Mouse (Mus musculus) bone marrow macrophage, adult 2 months (primary cell): ENCODE results near the gene Myh10. TPM values are rescaled to one million over a fixed set of nuclear protein-coding genes. Genes with fewer than 3 reads are reported as not detected.

Experiments
- H3K27ac ChIP-seq: 2 replicates; pipeline ENCODE4 v1.5.1; 2012; ENCODE audit warnings: low read depth, low read length; ENCODE audit not compliant: insufficient read depth
- H3K4me1 ChIP-seq: 2 replicates; pipeline ENCODE4 v1.6.1; 2012; ENCODE audit warnings: low read length; ENCODE audit not compliant: control insufficient read depth, insufficient read depth
- H3K4me3 ChIP-seq: 2 replicates; pipeline ENCODE4 v1.5.1; 2012; ENCODE audit warnings: mild to moderate bottlenecking, low read length, moderate library complexity; ENCODE audit not compliant: insufficient read depth
- CTCF ChIP-seq: IDR thresholded peaks from 2 replicates; pipeline ENCODE4 v1.5.1; 2012; ENCODE audit warnings: low read depth, mild to moderate bottlenecking, low read length, moderate library complexity
- POLR2A ChIP-seq: IDR thresholded peaks from 2 replicates; pipeline ENCODE4 v1.6.1; 2012; ENCODE audit warnings: mild to moderate bottlenecking, low read depth, low read length, borderline replicate concordance
- polyA plus RNA-seq: library from polyadenylated mRNA; stranded (reverse); fragments of >200 nt; gene quantifications from 2 replicates; pipeline ENCODE4 v1.2.4, GENCODE M21; 2012; ENCODE audit not compliant: missing spikeins, insufficient read depth, insufficient read length

The Myh10 gene
- polyA plus RNA-seq, 1 experiment: 0.75 TPM

GRCm38 (mm10) chr11:68692693-68693446 lies 1.5 kb downstream of the Myh10 start:
- no peak overlapping the region for H3K27ac ChIP-seq
- TF ChIP-seq POLR2A: no peak
- TF ChIP-seq CTCF: no peak
- no peaks in the 10 kb centered on the region for H3K4me1 ChIP-seq
- peak overlapping the region; percentile 76 for H3K4me3 ChIP-seq

DNA sequence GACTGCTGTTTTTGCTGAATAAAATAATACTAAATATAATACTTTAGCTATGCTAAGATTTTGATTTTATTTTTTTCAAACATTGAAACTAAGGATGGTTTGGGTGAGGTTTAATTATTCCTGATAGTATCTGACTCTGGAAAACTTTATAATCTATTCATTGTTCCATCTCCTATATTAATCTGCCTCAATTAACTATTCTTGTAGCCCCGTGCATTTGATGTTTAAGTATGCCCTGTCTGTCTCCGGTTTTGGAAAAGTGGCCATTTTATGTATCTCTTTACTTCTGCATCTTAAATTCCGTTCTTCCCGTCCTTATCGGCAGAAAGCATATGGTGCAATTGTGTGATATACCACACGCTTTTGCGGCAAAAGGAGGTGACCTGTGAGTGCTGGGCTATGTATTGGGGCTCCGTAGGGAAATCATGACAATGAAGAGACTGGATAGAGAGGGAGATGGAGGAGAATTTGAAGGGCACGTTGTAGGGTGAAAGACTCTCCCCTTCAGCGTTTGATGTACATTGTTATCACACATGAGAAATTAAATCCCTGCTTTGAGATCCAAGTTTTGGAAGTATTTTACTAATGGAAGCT lies 2.2 kb downstream of the Myh10 start:
- Histone ChIP-seq H3K27ac (no peak overlapping the region), H3K4me1 (no peaks in the 10 kb centered on the region), H3K4me3 (no peak overlapping the region)
- TF ChIP-seq CTCF: no peak
- TF ChIP-seq POLR2A: no peak

- Histone ChIP-seq H3K4me1 (peaks cover 10% of the 10 kb centered on the region), H3K4me3 (no peak overlapping the region), H3K27ac (no peak overlapping the region)
- TF ChIP-seq POLR2A (no peak), CTCF (no peak)
Observed at GRCm38 (mm10) chr11:68702370-68702769, 11.0 kb downstream of the Myh10 start.

- Histone ChIP-seq H3K4me3 (no peak overlapping the region), H3K27ac (no peak overlapping the region), H3K4me1 (peaks cover 16% of the 10 kb centered on the region)
- TF ChIP-seq CTCF (no peak), POLR2A (no peak)
Observed at GRCm38 (mm10) chr11:68703360-68703759, 12.0 kb downstream of the Myh10 start.

DNA sequence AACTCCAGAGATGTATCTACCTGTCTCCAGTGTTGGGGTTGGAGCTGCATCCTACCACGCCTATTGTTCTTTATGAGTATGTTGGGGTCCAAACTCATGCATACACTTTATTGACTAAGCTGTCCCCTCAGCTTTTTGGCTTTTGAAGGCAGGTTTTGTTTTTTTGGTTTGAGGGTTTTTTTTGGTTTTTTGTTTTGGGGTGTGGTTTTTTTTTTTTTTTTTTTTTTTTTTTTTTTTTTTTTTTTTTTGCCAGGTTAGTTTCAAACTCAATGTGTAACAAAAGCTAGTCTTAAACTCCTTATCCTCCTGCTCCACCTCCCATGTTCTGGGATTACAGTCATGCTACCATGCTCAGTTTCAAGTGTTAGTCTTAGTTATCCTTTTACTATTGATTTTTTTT lies 12.9 kb downstream of the Myh10 start:
- TF ChIP-seq CTCF (no peak), POLR2A (no peak)

DNA sequence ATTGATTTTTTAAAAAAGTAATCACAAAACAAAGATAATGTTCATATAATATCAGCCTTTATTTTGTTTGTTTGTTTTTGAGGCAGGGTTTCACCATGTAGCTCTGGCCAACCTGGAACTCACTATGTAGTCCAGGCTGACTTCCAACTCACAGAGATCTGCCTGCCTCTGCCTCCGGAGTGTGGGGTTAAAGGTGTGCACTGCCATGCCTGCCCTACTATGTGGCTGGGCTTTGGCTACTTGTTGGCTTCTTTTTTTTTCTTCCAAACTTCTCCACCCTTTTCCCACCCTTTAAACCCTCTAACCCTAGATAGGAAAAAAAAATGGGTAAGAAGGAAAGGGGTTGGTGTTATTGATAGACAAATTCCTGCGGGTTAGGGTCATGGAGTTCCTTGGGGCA lies 13.5 kb downstream of the Myh10 start:
- peaks cover 16% of the 10 kb centered on the region for H3K4me1 ChIP-seq
- H3K4me3 ChIP-seq: no peak overlapping the region
- TF ChIP-seq CTCF (no peak), POLR2A (no peak)
- H3K27ac ChIP-seq: no peak overlapping the region

More for the DNA sequence above, 12.9 kb downstream of the Myh10 start:
- Histone ChIP-seq H3K4me3 (no peak overlapping the region), H3K27ac (no peak overlapping the region), H3K4me1 (peaks cover 16% of the 10 kb centered on the region)

- H3K27ac ChIP-seq: peak overlapping the region; percentile 93
- H3K4me3 ChIP-seq: peak overlapping the region; percentile 56
- TF ChIP-seq CTCF: peak; percentile 23; the same call in 1 of the 2 replicates
- no peak for TF ChIP-seq POLR2A
- H3K4me1 ChIP-seq: peaks cover 16% of the 10 kb centered on the region
Observed at GRCm38 (mm10) chr11:68706524-68707429, 15.4 kb downstream of the Myh10 start.

DNA sequence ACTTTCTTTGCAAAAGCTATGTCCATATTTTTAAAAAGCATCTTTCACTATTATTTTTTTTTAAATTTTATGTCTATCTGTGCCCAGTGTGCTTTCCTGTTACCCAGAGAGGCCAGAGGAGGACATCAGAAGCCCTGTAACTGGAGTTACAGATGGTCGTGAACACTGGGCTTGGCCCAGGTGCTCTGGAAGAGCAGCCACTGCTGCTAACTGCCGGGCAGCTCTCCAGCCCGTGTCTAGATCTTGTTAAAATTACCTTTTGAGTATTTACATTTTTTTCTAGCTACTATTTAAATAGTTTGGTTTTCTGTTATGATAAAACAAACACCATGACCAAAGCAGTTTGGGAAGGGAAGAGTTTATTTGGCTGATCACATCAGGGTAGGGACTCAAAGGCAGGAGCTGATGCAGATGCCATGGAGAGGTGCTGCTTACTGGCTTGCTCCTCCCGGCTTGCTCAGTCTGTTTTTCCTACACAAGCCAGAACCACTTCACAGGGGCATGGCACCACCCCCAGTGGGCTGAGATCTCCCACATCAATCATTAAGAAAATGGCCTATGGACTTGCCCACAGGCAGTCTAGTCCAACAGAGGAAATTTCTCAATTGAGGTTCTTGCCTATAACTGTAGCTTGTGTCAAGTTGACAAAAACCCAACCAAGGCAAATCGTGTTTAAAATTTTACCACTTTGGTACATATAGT lies 16.7 kb downstream of the Myh10 start:
- Histone ChIP-seq H3K4me3 (no peak overlapping the region), H3K4me1 (peaks cover 16% of the 10 kb centered on the region), H3K27ac (no peak overlapping the region)
- TF ChIP-seq CTCF (no peak), POLR2A (no peak)

GRCm38 (mm10) chr11:68716167-68716566 lies 24.8 kb downstream of the Myh10 start:
- no peak overlapping the region for H3K27ac ChIP-seq
- TF ChIP-seq CTCF: no peak
- no peak for TF ChIP-seq POLR2A
- H3K4me1 ChIP-seq: no peaks in the 10 kb centered on the region

More at GRCm38 (mm10) chr11:68716167-68716566, 24.8 kb downstream of the Myh10 start:
- no peak overlapping the region for H3K4me3 ChIP-seq
